Mouse (Mus musculus) heart, postnatal 36 days (tissue): Measurements from ENCODE around the gene Thoc6. TPM values are rescaled to one million over a fixed set of nuclear protein-coding genes. Genes with fewer than 3 reads are reported as not detected.

Experiments used
- DNase-seq, 2 experiments: peaks; one replicate each; pipeline ENCODE4 v3.0.0; 2021 to 2022
- intact Hi-C: fragments of 180-260 bp; cut with DNase I; formaldehyde crosslinking; loops from one replicate; pipeline ENCODE4 v1.15.1; 2025
- total RNA-seq, 2 experiments: library from RNA; stranded (reverse); gene quantifications; 2 replicates each; pipeline ENCODE4 v1.2.3; 2021

Thoc6 gene
- total RNA-seq, 2 experiments from 2014 or later: 11.6 to 11.7 TPM

GRCm38 (mm10) chr17:23645894-23646293, 27.8 kb downstream of the Thoc6 start:
- DNase-seq: no peak
- intact Hi-C loops: no loop called here

DNA sequence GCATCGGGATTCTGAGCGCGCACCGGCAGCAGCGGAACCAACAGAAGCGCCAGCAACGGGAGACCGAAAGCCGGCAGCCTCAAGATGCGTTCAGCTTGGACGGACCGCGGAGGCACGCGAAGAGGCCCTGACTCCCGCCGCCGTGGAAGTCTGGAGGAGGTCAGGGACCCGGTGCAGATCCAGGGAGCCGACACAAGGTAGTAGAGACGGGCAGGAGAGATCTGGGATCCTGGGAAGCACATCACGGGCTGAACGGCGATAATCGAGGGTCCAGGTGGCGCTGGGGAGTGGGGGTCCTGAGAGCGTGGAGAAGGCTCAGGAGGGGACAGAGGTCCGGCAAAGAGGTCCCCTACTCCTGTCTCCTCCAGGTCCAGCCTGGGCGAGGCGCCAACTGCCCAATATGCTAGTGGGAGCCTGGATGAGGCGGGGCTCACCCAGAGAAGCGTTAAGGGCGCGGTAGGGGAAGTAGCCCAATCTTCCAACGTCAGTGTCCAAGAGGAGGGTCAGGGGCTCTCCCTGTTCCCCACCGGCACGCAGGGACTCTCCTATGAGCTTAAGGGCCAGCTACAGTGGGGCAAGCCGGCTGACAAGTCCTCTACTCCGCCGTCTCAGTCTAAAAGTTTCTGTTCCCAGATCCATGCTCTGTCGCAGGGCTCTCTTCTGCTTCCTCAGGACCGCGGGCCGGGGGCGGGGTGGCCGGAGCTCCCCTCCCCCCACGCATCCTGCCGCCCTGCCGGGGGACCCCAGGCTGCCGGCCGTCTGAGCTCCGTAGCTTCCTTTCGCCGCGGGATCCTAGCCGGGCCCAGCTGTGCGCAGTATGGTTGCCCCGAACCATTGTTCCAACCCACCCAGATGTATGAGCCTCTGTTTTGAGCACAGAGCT, 28.8 kb downstream of the Thoc6 start, which contains the start of gene Mmp25:
Gene Mmp25, minus strand, starts transcription at position 665 of the 883 bp plus-strand sequence.
- intact Hi-C loops: no loop called here
- DNase-seq: no peak

DNA sequence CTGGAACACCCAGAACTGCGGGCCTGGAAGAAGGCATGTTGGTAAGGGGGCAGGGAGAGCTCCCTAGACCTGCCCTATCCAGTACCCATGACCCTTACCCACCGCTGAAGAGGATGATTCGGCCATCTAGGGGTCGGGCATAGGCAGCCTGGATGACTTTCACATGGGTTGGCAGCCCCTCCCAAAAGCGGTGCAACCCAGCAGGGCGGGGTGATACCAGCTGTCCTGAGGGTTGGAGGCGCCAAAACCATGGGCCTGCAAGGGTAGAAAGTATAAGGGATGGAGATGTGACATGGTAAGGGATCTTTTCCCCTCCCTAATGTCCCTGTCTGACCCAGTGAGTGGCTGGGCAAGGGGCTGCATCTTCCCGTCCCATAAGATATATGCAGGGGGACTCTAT, 42.4 kb downstream of the Thoc6 start:
- DNase-seq: no peak
- intact Hi-C loops: loop anchor here (2.0 kb wide), 1 partner anchor 60 kb away; no protein-coding TSS in a partner anchor

DNA sequence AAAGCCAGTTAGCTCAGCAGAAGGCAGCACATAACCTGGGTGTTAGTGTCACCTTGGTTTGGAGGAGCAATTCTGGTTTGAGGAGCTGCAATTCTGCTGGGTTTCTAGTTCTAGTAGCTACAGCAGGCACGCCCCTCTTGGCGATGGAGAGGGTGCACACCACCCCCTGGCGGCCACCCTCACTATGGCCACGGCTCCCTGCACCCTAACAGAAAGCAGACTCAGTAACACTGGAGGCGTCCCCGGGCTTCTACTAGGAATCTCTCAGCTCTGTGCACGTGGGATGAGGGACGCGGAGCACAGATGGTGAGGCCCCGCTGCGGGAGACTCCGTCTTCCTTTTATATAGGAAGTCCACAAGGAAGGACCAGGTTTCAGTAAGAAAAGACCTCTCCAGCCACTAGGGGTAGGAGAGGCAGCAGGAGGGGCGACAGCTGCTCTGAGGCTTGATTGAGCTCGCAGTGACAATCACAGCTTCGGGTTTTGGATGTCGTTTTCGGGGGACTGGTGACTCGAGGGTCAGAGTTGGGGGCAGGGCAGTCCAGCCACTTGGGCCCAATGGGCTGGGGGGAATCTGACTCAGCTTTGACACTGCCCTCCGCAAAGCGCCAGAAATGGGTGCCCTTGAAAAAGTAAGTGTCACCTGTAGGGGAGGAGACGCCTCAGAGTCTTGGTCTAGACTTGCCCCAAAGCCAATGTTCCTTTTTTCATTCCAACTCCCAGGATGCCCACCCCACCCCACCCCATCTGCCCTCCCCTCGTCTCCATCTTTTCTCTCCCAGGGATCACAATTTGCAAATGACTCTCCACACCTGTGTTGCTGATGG, 43.3 kb downstream of the Thoc6 start:
- intact Hi-C loops: loop anchor here (2.0 kb wide), 1 partner anchor 60 kb away; no protein-coding TSS in a partner anchor
- peak; percentile 78 to 84 for DNase-seq

DNA sequence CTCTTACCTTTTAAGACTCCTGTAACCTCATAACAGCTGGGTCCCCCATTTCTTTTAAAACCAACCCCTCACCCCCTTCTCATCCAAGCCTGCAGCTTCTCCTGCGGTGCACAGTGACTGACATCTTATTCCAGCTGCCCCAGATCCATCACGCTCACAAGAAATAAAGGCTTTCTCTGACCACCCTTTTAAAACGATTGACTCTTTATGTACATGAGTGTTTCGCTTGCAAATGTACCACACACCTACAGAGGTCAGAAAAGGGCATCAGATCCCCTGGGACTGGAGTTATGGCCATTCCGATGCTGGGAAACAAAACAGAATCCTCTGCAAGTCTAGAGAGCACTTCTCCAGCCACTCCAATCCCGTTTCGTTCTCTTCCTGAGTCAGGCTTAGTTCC, 45.9 kb downstream of the Thoc6 start:
- intact Hi-C loops: no loop called here
- no peak for DNase-seq

GRCm38 (mm10) chr17:23620351-23620750, 53.3 kb downstream of the Thoc6 start:
- DNase-seq: no peak
- intact Hi-C loops: no loop called here

Other genes starting within 250 kb of the Thoc6 start
- not detected for gene Vmn2r117, start 194.2 kb downstream of the Thoc6 start, total RNA-seq
- 1 to 10 TPM; 4.9 to 5.1 TPM for gene Zfp213, start 109.6 kb downstream of the Thoc6 start, total RNA-seq
- gene Zfp13, start 74.4 kb downstream of the Thoc6 start, total RNA-seq: 1 to 10 TPM; 2.4 to 4.1 TPM
- gene Zscan10, start 73.0 kb downstream of the Thoc6 start, total RNA-seq: not detected
- under 1 TPM in 1 of 2 experiments, not detected in 1; 0.14 TPM for gene Mmp25, start 28.6 kb downstream of the Thoc6 start, total RNA-seq
- gene Bicdl2, start 13.4 kb downstream of the Thoc6 start, total RNA-seq: not detected
- gene Hcfc1r1, start 286 bp downstream of the Thoc6 start, total RNA-seq: 100 to 1,000 TPM; 196 to 206 TPM
- gene Tnfrsf12a, start 3.6 kb upstream of the Thoc6 start, total RNA-seq: 100 to 1,000 TPM in 1 of 2 experiments, 10 to 100 TPM in 1; 59.4 to 101 TPM
- not detected for gene Cldn6, start 5.4 kb upstream of the Thoc6 start, total RNA-seq
- not detected for gene Cldn9, start 10.1 kb upstream of the Thoc6 start, total RNA-seq
- not detected for gene 1520401A03Rik, start 48.9 kb upstream of the Thoc6 start, total RNA-seq
- 1 to 10 TPM; 1.2 to 1.6 TPM for gene Pkmyt1, start 52.5 kb upstream of the Thoc6 start, total RNA-seq
- gene Paqr4, start 67.0 kb upstream of the Thoc6 start, total RNA-seq: 10 to 100 TPM; 20.0 to 28.5 TPM
- gene Kremen2, start 72.0 kb upstream of the Thoc6 start, total RNA-seq: not detected
- 10 to 100 TPM; 31.8 to 33.3 TPM for gene Flywch1, start 97.7 kb upstream of the Thoc6 start, total RNA-seq
- under 1 TPM; 0.78 to 0.81 TPM for gene Flywch2, start 112.2 kb upstream of the Thoc6 start, total RNA-seq
- gene Srrm2, start 116.7 kb upstream of the Thoc6 start, total RNA-seq: 100 to 1,000 TPM; 154 to 159 TPM
- gene Elob, start 155.3 kb upstream of the Thoc6 start, total RNA-seq: 100 to 1,000 TPM; 345 to 363 TPM
- gene Prss33, start 162.2 kb upstream of the Thoc6 start, total RNA-seq: not detected
- not detected for gene Prss32, start 170.0 kb upstream of the Thoc6 start, total RNA-seq
- not detected for gene Prss41, start 170.3 kb upstream of the Thoc6 start, total RNA-seq
- not detected for gene Prss21, start 194.2 kb upstream of the Thoc6 start, total RNA-seq
- not detected for gene Dcpp1, start 207.0 kb upstream of the Thoc6 start, total RNA-seq
- not detected for gene Dcpp2, start 207.0 kb upstream of the Thoc6 start, total RNA-seq
- gene Dcpp3, start 243.6 kb upstream of the Thoc6 start, total RNA-seq: not detected